Mouse (Mus musculus): ENCODE measurements at regions not wholly inside any gene's neighbourhood (a gene's known extent, or its start where the extent isn't known, plus 50 kb on each side); places are given as distances from the start of the nearest gene placed in this dataset.

- H3K27ac ChIP-seq = no peak overlapping the region
- no peaks in the 10 kb centered on the region for H3K9me3 ChIP-seq
- H3K4me1 ChIP-seq (replicated peaks) = no peaks in the 10 kb centered on the region
- ATAC-seq (ENCODE audit: low FRiP score) = no peak
- WGBS = 83% methylated on average over 1 of the region's 1 CpGs
- no peak overlapping the region for H3K4me2 ChIP-seq
- no peaks in the 10 kb centered on the region for H3K36me3 ChIP-seq
- H3K9ac ChIP-seq = no peak overlapping the region
- no peak overlapping the region for H3K4me3 ChIP-seq
- no peaks in the 10 kb centered on the region for H3K27me3 ChIP-seq
Measured at GRCm38 (mm10) chr2:8628007-8628406, 1118.6 kb upstream of the Celf2 start.

- Histone ChIP-seq H3K4me1 (replicated peaks) (no peaks in the 10 kb centered on the region), H3K27me3 (no peaks in the 10 kb centered on the region), H3K9me3 (no peaks in the 10 kb centered on the region), H3K9ac (no peak overlapping the region), H3K27ac (no peak overlapping the region), H3K4me2 (no peak overlapping the region), H3K36me3 (no peaks in the 10 kb centered on the region), H3K4me3 (no peak overlapping the region)
- ATAC-seq (ENCODE audit: low FRiP score) = no peak
- WGBS = 97% methylated on average over 2 of the region's 2 CpGs
Measured at GRCm38 (mm10) chr2:8628485-8629208, 1119.3 kb upstream of the Celf2 start.

- H3K4me3 ChIP-seq = no peak overlapping the region
- no peaks in the 10 kb centered on the region for H3K4me1 ChIP-seq (replicated peaks)
- 58% methylated on average over 7 of the region's 7 CpGs for whole genome bisulfite sequencing
- H3K27me3 ChIP-seq = no peaks in the 10 kb centered on the region
- H3K36me3 ChIP-seq = no peaks in the 10 kb centered on the region
- no peak overlapping the region for H3K27ac ChIP-seq
- no peak overlapping the region for H3K4me2 ChIP-seq
- no peak overlapping the region for H3K9ac ChIP-seq
- H3K9me3 ChIP-seq = no peaks in the 10 kb centered on the region
- no peak for ATAC-seq (ENCODE audit: low FRiP score)
Measured at GRCm38 (mm10) chr2:8638082-8638481, 1128.7 kb upstream of the Celf2 start.

- H3K27ac ChIP-seq = no peak overlapping the region
- H3K9me3 ChIP-seq = no peaks in the 10 kb centered on the region
- H3K4me2 ChIP-seq = no peak overlapping the region
- no peak overlapping the region for H3K4me3 ChIP-seq
- 57% methylated on average over 3 of the region's 3 CpGs for WGBS
- H3K4me1 ChIP-seq (replicated peaks) = no peaks in the 10 kb centered on the region
- ATAC-seq (ENCODE audit: low FRiP score) = no peak
- no peaks in the 10 kb centered on the region for H3K27me3 ChIP-seq
- no peak overlapping the region for H3K9ac ChIP-seq
- no peaks in the 10 kb centered on the region for H3K36me3 ChIP-seq
Measured at GRCm38 (mm10) chr2:8639282-8639681, 1129.9 kb upstream of the Celf2 start.

- Histone ChIP-seq H3K9me3 (no peaks in the 10 kb centered on the region), H3K9ac (no peak overlapping the region), H3K36me3 (no peaks in the 10 kb centered on the region), H3K4me3 (no peak overlapping the region), H3K4me1 (replicated peaks) (no peaks in the 10 kb centered on the region), H3K27ac (no peak overlapping the region), H3K4me2 (no peak overlapping the region), H3K27me3 (no peaks in the 10 kb centered on the region)
- ATAC-seq (ENCODE audit: low FRiP score) = no peak
- 44% methylated on average over 1 of the region's 1 CpGs for WGBS
Measured at GRCm38 (mm10) chr2:8645463-8645862, 1136.1 kb upstream of the Celf2 start.

- H3K27ac ChIP-seq = no peak overlapping the region
- no peak for ATAC-seq (ENCODE audit: low FRiP score)
Measured at GRCm38 (mm10) chr2:8660544-8660943, 1151.2 kb upstream of the Celf2 start.

GRCm38 (mm10) chr2:8673751-8674378, 1164.5 kb upstream of the Celf2 start:
- H3K4me2 ChIP-seq = no peak overlapping the region
- H3K9me3 ChIP-seq = no peaks in the 10 kb centered on the region

More at GRCm38 (mm10) chr2:8660544-8660943, 1151.2 kb upstream of the Celf2 start:
- H3K9me3 ChIP-seq = no peaks in the 10 kb centered on the region
- H3K4me2 ChIP-seq = no peak overlapping the region
- no peaks in the 10 kb centered on the region for H3K4me1 ChIP-seq (replicated peaks)
- H3K9ac ChIP-seq = no peak overlapping the region
- no peaks in the 10 kb centered on the region for H3K27me3 ChIP-seq
- WGBS = 86% methylated on average over 7 of the region's 7 CpGs
- H3K4me3 ChIP-seq = no peak overlapping the region
- H3K36me3 ChIP-seq = no peaks in the 10 kb centered on the region

GRCm38 (mm10) chr2:8675537-8675936, 1166.2 kb upstream of the Celf2 start:
- Histone ChIP-seq H3K9ac (no peak overlapping the region), H3K4me1 (replicated peaks) (no peaks in the 10 kb centered on the region), H3K4me3 (no peak overlapping the region), H3K27me3 (no peaks in the 10 kb centered on the region), H3K36me3 (no peaks in the 10 kb centered on the region), H3K9me3 (no peaks in the 10 kb centered on the region), H3K27ac (no peak overlapping the region), H3K4me2 (no peak overlapping the region)
- ATAC-seq (ENCODE audit: low FRiP score) = no peak
- 69% methylated on average over 4 of the region's 4 CpGs for WGBS

More at GRCm38 (mm10) chr2:8673751-8674378, 1164.5 kb upstream of the Celf2 start:
- no peak overlapping the region for H3K9ac ChIP-seq
- H3K27me3 ChIP-seq = no peaks in the 10 kb centered on the region
- peak; percentile 72 for ATAC-seq (ENCODE audit: low FRiP score)
- no peaks in the 10 kb centered on the region for H3K4me1 ChIP-seq (replicated peaks)
- 19% methylated on average over 10 of the region's 10 CpGs for WGBS
- H3K36me3 ChIP-seq = no peaks in the 10 kb centered on the region
- no peak overlapping the region for H3K27ac ChIP-seq
- H3K4me3 ChIP-seq = no peak overlapping the region

GRCm38 (mm10) chr2:8676546-8676945, 1167.2 kb upstream of the Celf2 start:
- no peak for ATAC-seq (ENCODE audit: low FRiP score)
- WGBS = 16% methylated on average over 4 of the region's 4 CpGs
- Histone ChIP-seq H3K27ac (no peak overlapping the region), H3K4me3 (no peak overlapping the region), H3K4me2 (no peak overlapping the region), H3K27me3 (no peaks in the 10 kb centered on the region), H3K4me1 (replicated peaks) (no peaks in the 10 kb centered on the region), H3K9ac (no peak overlapping the region), H3K36me3 (no peaks in the 10 kb centered on the region), H3K9me3 (no peaks in the 10 kb centered on the region)

GRCm38 (mm10) chr2:8690846-8691643, 1181.7 kb upstream of the Celf2 start:
- WGBS = 36% methylated on average over 8 of the region's 8 CpGs
- H3K9ac ChIP-seq = no peak overlapping the region
- H3K4me1 ChIP-seq (replicated peaks) = no peaks in the 10 kb centered on the region
- H3K9me3 ChIP-seq = no peaks in the 10 kb centered on the region
- H3K36me3 ChIP-seq = no peaks in the 10 kb centered on the region
- H3K27ac ChIP-seq = no peak overlapping the region
- H3K4me3 ChIP-seq = no peak overlapping the region
- H3K4me2 ChIP-seq = no peak overlapping the region
- ATAC-seq (ENCODE audit: low FRiP score) = no peak
- no peaks in the 10 kb centered on the region for H3K27me3 ChIP-seq

GRCm38 (mm10) chr2:8729306-8729705, 1151.7 kb upstream of the 4930412O13Rik start:
- H3K36me3 ChIP-seq = no peaks in the 10 kb centered on the region
- H3K4me2 ChIP-seq = no peak overlapping the region
- H3K4me3 ChIP-seq = no peak overlapping the region
- no peak overlapping the region for H3K9ac ChIP-seq
- H3K27ac ChIP-seq = no peak overlapping the region
- H3K27me3 ChIP-seq = no peaks in the 10 kb centered on the region
- WGBS = 79% methylated on average over 8 of the region's 8 CpGs
- H3K4me1 ChIP-seq (replicated peaks) = no peaks in the 10 kb centered on the region
- H3K9me3 ChIP-seq = no peaks in the 10 kb centered on the region
- ATAC-seq (ENCODE audit: low FRiP score) = no peak

- H3K9me3 ChIP-seq = no peaks in the 10 kb centered on the region
- no peak overlapping the region for H3K27ac ChIP-seq
Measured at GRCm38 (mm10) chr2:8754142-8754541, 1126.9 kb upstream of the 4930412O13Rik start.

More at GRCm38 (mm10) chr2:8754142-8754541, 1126.9 kb upstream of the 4930412O13Rik start:
- H3K4me2 ChIP-seq = no peak overlapping the region
- no peaks in the 10 kb centered on the region for H3K4me1 ChIP-seq (replicated peaks)
- H3K36me3 ChIP-seq = no peaks in the 10 kb centered on the region
- no peak overlapping the region for H3K9ac ChIP-seq
- no peak overlapping the region for H3K4me3 ChIP-seq
- 34% methylated on average over 1 of the region's 1 CpGs for WGBS
- peak; percentile 54 for ATAC-seq (ENCODE audit: low FRiP score)
- H3K27me3 ChIP-seq = no peaks in the 10 kb centered on the region
